9 mouse cellular contexts compared by ENCODE assay signal in the genomic region with DNA sequence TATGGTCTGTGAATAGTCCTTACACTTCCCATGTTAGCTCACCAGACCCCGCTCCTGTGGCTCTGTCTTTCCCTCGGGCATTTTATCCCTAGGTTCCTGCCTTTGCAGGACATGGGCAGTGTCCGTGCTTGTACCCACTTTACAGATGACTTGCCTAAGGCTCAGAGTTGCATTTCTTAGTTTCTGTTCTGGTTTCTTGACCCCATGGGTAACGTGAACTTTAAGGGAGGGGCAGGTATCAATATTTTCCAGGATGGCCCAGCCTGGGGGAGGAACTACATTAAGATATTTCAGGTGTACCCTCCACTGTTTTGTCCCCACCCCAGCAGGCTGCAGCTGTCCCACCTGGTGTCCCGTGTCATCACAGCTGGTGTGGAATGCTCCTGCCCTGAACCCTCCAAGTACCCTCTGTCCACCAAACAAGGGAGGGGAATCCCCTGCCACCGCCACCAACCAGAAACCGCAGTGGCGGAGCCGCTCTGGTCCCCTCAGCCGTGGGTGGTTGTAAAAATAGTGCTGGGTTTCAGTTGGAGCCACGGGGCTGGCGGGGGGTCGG. TPM values are rescaled to one million over a fixed set of nuclear protein-coding genes. Genes with fewer than 3 reads are reported as not detected.
A peak's percentile ranks its signal among the peaks of the same experiment; 100 is the strongest.
DNase-seq lines count a peak whose midpoint lies in the region; ATAC-seq and TF ChIP-seq lines count a peak whose summit lies in the region.
"Had no signal": no experiment of that assay in that cellular context is flagged by ENCODE, and none has a peak within 500 bp of the region (broad histone marks: within the 10 kb centered on the region; RNA-seq: fewer than 3 reads in every experiment).

No protein-coding gene starts in this region.

- H3K4me3 ChIP-seq in heart, postnatal 0 days (ENCODE audit: low read depth, low read length), result peak overlapping the region; percentile 37
- no peak overlapping the region for H3K4me3 ChIP-seq in hindbrain, postnatal 0 days (ENCODE audit: low read length)
- no peak overlapping the region for H3K4me3 ChIP-seq in midbrain, embryonic 16.5 days (ENCODE audit: low read depth, low read length)

- H3K4me1 ChIP-seq in heart, postnatal 0 days (ENCODE audit: control insufficient read depth, insufficient read depth), result peaks cover 24% of the 10 kb centered on the region
- H3K4me1 ChIP-seq in hindbrain, postnatal 0 days (ENCODE audit: insufficient read depth, low read length), result peaks cover 39% of the 10 kb centered on the region
- H3K4me1 ChIP-seq in midbrain, embryonic 16.5 days (ENCODE audit: control insufficient read depth, insufficient read depth, low read length), result peaks cover 28% of the 10 kb centered on the region

- TF ChIP-seq EP300 in heart, postnatal 0 days (IDR thresholded peaks at IDR 0.05; ENCODE audit: low read depth), result no peak

- intact Hi-C loops in heart, postnatal 10 days (cut with DNase I), result loop anchor here (2.0 kb wide), 1 partner anchor 34 kb away; no protein-coding TSS in a partner anchor

- H3K27me3 ChIP-seq in heart, postnatal 0 days (ENCODE audit: control insufficient read depth, insufficient read depth, low read length), result no peaks in the 10 kb centered on the region
- H3K27me3 ChIP-seq in hindbrain, postnatal 0 days (ENCODE audit: insufficient read depth, low read length), result no peaks in the 10 kb centered on the region
- peaks cover 3% of the 10 kb centered on the region; the same call in 1 of the 2 replicates for H3K27me3 ChIP-seq in midbrain, embryonic 16.5 days (ENCODE audit: control insufficient read depth, insufficient read depth, low read depth, low read length)

- no peak for DNase-seq in heart, postnatal 0 days (ENCODE audit: low spot score)
- no peak for DNase-seq in heart, postnatal 10 days
- DNase-seq in hindbrain, postnatal 0 days (ENCODE audit: low spot score), result no peak
- DNase-seq in cerebellum, adult 11-12 months, result no peak
- no peak for DNase-seq in cerebellum, postnatal 14 days

- peak overlapping the region; percentile 64 for H3K4me2 ChIP-seq in heart, postnatal 0 days (ENCODE audit: low read depth, low read length)
- peak overlapping the region; percentile 45 for H3K4me2 ChIP-seq in hindbrain, postnatal 0 days (ENCODE audit: low read depth, low read length)
- H3K4me2 ChIP-seq in midbrain, embryonic 16.5 days (ENCODE audit: low read length), result peak overlapping the region; percentile 27

- ATAC-seq in heart, postnatal 0 days (ENCODE audit: insufficient read depth, low read depth), result peak; percentile 40
- peak; percentile 43 for ATAC-seq in common myeloid progenitor, adult 5-6 weeks (replicated peaks; ENCODE audit: low read depth, poor library complexity, severe bottlenecking)
- ATAC-seq in hindbrain, postnatal 0 days, result no peak
- ATAC-seq in midbrain, embryonic 16.5 days, result 0 out of 2 replicates have a peak, but pooled peaks have one; percentile 15
- no peak for ATAC-seq in cerebellum, adult (ENCODE audit: insufficient number of reproducible peaks, low FRiP score, low TSS enrichment)

- H3K27ac ChIP-seq in heart, postnatal 0 days (ENCODE audit: low read depth), result peak overlapping the region; percentile 83
- peak overlapping the region; percentile 79 for H3K27ac ChIP-seq in hindbrain, postnatal 0 days
- peak overlapping the region; percentile 35 for H3K27ac ChIP-seq in midbrain, embryonic 16.5 days (ENCODE audit: low read length)

- no peaks in the 10 kb centered on the region for H3K36me3 ChIP-seq in heart, postnatal 0 days (replicated peaks; ENCODE audit: control insufficient read depth, insufficient read depth, low read length)
- no peaks in the 10 kb centered on the region for H3K36me3 ChIP-seq in hindbrain, postnatal 0 days (ENCODE audit: insufficient read depth, low read length)
- H3K36me3 ChIP-seq in midbrain, embryonic 16.5 days (ENCODE audit: control insufficient read depth, insufficient read depth, low read length), result no peaks in the 10 kb centered on the region
- H3K36me3 ChIP-seq: G1E had no signal

- TF ChIP-seq CTCF in heart, postnatal 0 days (IDR thresholded peaks at IDR 0.05; ENCODE audit: low read depth), result no peak
- TF ChIP-seq CTCF in hindbrain, postnatal 0 days (IDR thresholded peaks at IDR 0.05; ENCODE audit: low read depth), result no peak

- no peaks in the 10 kb centered on the region for H3K9me3 ChIP-seq in heart, postnatal 0 days (replicated peaks; ENCODE audit: control insufficient read depth, low read length)
- H3K9me3 ChIP-seq in hindbrain, postnatal 0 days (ENCODE audit: low read length), result no peaks in the 10 kb centered on the region
- H3K9me3 ChIP-seq in midbrain, embryonic 16.5 days (replicated peaks; ENCODE audit: control insufficient read depth, low read length, poor library complexity, severe bottlenecking), result no peaks in the 10 kb centered on the region
- H3K9me3 ChIP-seq: G1E had no signal

- H3K9ac ChIP-seq in heart, postnatal 0 days (replicated peaks; ENCODE audit: low read depth, low read length), result peak overlapping the region; percentile 54
- H3K9ac ChIP-seq in hindbrain, postnatal 0 days (replicated peaks; ENCODE audit: low read length), result peak overlapping the region; percentile 35; the same call in 1 of the 2 replicates
- 0 out of 2 replicates have a peak overlapping the region, but pooled peaks have one; percentile 8 for H3K9ac ChIP-seq in midbrain, embryonic 16.5 days (ENCODE audit: low read depth, low read length)

- WGBS in heart, postnatal 0 days, result 31% methylated on average over 13 of the region's 13 CpGs
- WGBS in hindbrain, postnatal 0 days, result 31% methylated on average over 13 of the region's 13 CpGs
- 35% methylated on average over 13 of the region's 13 CpGs for WGBS in midbrain, embryonic 16.5 days

RNA-seq across cellular contexts. Expression of a gene that starts 36.2 kb away (rescaled TPM):
- 18.7 and 30.8 TPM in 2 replicates for total RNA-seq in heart, postnatal 0 days (2014; rRNA removed; ENCODE audit: low replicate concordance)
- polyA plus RNA-seq in heart, postnatal 0 days (2015; fragmentation: Nextera tagmentation; extraction: Ambion mirVana), result 4.1 and 5.4 TPM in 2 replicates
- total RNA-seq in heart, postnatal 10 days (2021), result 10 to 100 TPM; 32.6 to 34.6 TPM
- 30.5 and 46.6 TPM in 2 replicates for total RNA-seq in common myeloid progenitor, adult 5-6 weeks (2017)
- 37.5 and 48.3 TPM in 2 replicates for total RNA-seq in hindbrain, postnatal 0 days (2014; rRNA removed)
- polyA plus RNA-seq in hindbrain, postnatal 0 days (2015; fragmentation: Nextera tagmentation; extraction: Ambion mirVana), result 12.3 and 13.4 TPM in 2 replicates
- polyA plus RNA-seq in midbrain, embryonic 16.5 days (2015; fragmentation: Nextera tagmentation; extraction: Ambion mirVana), result 13.3 and 17.6 TPM in 2 replicates

Comparison
In these comparisons a context has a peak if more than half of its experiments do, and no peak if none do; other contexts are left out.
1. ATAC-seq: peak in heart, postnatal 0 days (single experiment), common myeloid progenitor, adult 5-6 weeks (single experiment) and midbrain, embryonic 16.5 days (single experiment); none in hindbrain, postnatal 0 days (single experiment) and cerebellum, adult (single experiment).
2. Peak in every context shown above with its lines, with median percentiles within 50 percentile points of each other: H3K27ac ChIP-seq, H3K4me2 ChIP-seq and H3K9ac ChIP-seq.